Mouse (Mus musculus): ENCODE results near the gene Fbxl17.

GRCm38 (mm10) chr17:63181661-63182060, 318.2 kb downstream of the Fbxl17 start:
- TF ChIP-seq POLR2A (IDR thresholded peaks at IDR 0.05; ENCODE audit: control insufficient read depth, low read depth, low read length) (no peak), CTCF (IDR thresholded peaks at IDR 0.05; ENCODE audit: control insufficient read depth, insufficient read depth, insufficient replicate concordance, low read depth, low read length) (no peak)
